Mouse (Mus musculus) hindbrain, embryonic 11.5 days (tissue): ENCODE results near the gene Vwa8. TPM values are rescaled to one million over a fixed set of nuclear protein-coding genes. Genes with fewer than 3 reads are reported as not detected.

Experiments used
- ATAC-seq: fragments of 200-750 bp; cut with Nextera tagmentation; 2 replicates; pipeline ENCODE4 v1.8.0; 2017; ENCODE audit warnings: mild to moderate bottlenecking, moderate TSS enrichment, moderate library complexity; ENCODE audit not compliant: low FRiP score
- DNase-seq: peaks from one replicate; pipeline ENCODE4 v3.0.0-alpha.2; 2015; ENCODE audit warnings: low spot score
- H3K27ac ChIP-seq: fragments of 300-500 bp; sonication (generic); 2 replicates; pipeline ENCODE4 v1.5.1; 2014; ENCODE audit warnings: mild to moderate bottlenecking, low read depth, low read length
- H3K27me3 ChIP-seq: fragments of 300-500 bp; sonication (generic); 2 replicates; pipeline ENCODE4 v1.6.1; 2014; ENCODE audit warnings: mild to moderate bottlenecking, low read length, moderate library complexity, mixed read lengths; ENCODE audit not compliant: control insufficient read depth, insufficient read depth
- H3K36me3 ChIP-seq: fragments of 300-500 bp; sonication (generic); 2 replicates; pipeline ENCODE4 v1.6.1; 2014; ENCODE audit warnings: mild to moderate bottlenecking, low read length, moderate library complexity, mixed read lengths; ENCODE audit not compliant: control insufficient read depth, insufficient read depth
- H3K4me1 ChIP-seq: fragments of 300-500 bp; sonication (generic); replicated peaks from 2 replicates; pipeline ENCODE4 v1.6.1; 2014; ENCODE audit warnings: low read length, mixed read lengths; ENCODE audit not compliant: control insufficient read depth, insufficient read depth
- H3K4me2 ChIP-seq: fragments of 300-500 bp; sonication (generic); replicated peaks from 2 replicates; pipeline ENCODE4 v1.6.1; 2014; ENCODE audit warnings: mild to moderate bottlenecking, low read depth, low read length
- H3K4me3 ChIP-seq: fragments of 300-500 bp; sonication (generic); 2 replicates; pipeline ENCODE4 v1.5.1; 2014; ENCODE audit warnings: low read depth, low read length
- H3K9ac ChIP-seq: fragments of 300-500 bp; sonication (generic); 2 replicates; pipeline ENCODE4 v1.6.1; 2014; ENCODE audit warnings: low read depth, low read length
- H3K9me3 ChIP-seq: fragments of 300-500 bp; sonication (generic); 2 replicates; pipeline ENCODE4 v1.6.1; 2016; ENCODE audit warnings: low read length; ENCODE audit not compliant: control insufficient read depth
- WGBS: fragments of 180-500 bp; shearing (Covaris S2); extraction: QIAGEN DNeasy Blood & Tissue Kit; methylation state at CpG from one replicate; pipeline ENCODE4 v1.1.7; 2014; 5-methylcytosine and 5-hydroxymethylcytosine counted together
- polyA plus RNA-seq: library from polyadenylated mRNA; unstranded; fragments of >200 nt; fragmentation: Nextera tagmentation; extraction: Ambion mirVana; gene quantifications from 2 replicates; pipeline ENCODE4 v1.2.1, GENCODE M21; 2014

The Vwa8 gene
- polyA plus RNA-seq, 1 experiment from 2014 or later: 7.2 TPM

DNA sequence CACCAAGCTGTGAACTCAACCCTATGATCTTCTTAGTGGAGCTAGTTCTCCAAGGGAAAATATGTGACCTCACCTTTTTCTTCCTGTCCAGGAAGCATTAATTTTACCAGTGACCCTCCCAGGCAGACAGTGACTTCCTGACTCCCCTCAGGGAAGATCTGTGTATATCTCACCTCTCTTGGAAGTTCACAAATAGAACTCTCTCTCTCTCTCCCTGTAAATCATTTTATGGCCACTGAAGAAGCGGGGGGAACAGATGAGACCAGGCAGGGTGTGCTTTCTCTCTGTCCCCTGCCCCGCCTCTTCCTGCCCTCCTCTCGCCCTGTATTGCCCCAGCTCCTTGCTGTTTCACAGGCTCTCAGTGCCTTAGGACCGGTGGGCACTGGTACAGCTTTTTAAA is 315.5 kb downstream of the Vwa8 start:
- Histone ChIP-seq H3K36me3 (no peaks in the 10 kb centered on the region), H3K27ac (no peak overlapping the region), H3K4me1 (no peaks in the 10 kb centered on the region), H3K9ac (no peak overlapping the region), H3K9me3 (no peaks in the 10 kb centered on the region), H3K27me3 (no peaks in the 10 kb centered on the region), H3K4me3 (no peak overlapping the region), H3K4me2 (no peak overlapping the region)
- ATAC-seq (no peak), DNase-seq (no peak)
- 90% methylated on average over 4 of the region's 4 CpGs for WGBS

GRCm38 (mm10) chr14:79164925-79165324 is 316.1 kb downstream of the Vwa8 start:
- Histone ChIP-seq H3K36me3 (no peaks in the 10 kb centered on the region), H3K4me3 (no peak overlapping the region), H3K9ac (no peak overlapping the region), H3K27me3 (no peaks in the 10 kb centered on the region), H3K9me3 (no peaks in the 10 kb centered on the region), H3K4me2 (no peak overlapping the region), H3K27ac (no peak overlapping the region), H3K4me1 (no peaks in the 10 kb centered on the region)
- no peak for DNase-seq
- ATAC-seq: no peak
- WGBS: 85% methylated on average over 2 of the region's 2 CpGs

DNA sequence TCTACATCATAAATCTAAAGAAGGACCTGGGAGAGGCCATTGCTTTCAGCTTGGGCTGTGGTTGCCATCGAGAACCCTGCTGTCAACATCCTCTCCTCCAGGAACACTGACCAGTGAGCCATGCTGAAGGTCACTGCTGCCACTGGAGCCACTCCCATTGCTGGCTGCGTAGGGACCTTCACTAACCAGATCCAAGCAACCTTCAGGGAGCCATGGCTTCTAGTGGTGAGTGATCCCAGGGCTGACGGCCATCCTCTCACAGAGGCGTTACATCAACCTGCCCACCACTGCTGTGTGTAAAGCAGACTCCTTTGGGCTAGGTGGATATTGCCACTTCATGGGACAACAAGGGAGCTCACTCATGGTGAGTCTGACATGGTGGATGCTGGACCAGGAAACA is 325.7 kb downstream of the Vwa8 start:
- Histone ChIP-seq H3K36me3 (no peaks in the 10 kb centered on the region), H3K27me3 (no peaks in the 10 kb centered on the region), H3K4me1 (no peaks in the 10 kb centered on the region), H3K4me3 (no peak overlapping the region), H3K4me2 (no peak overlapping the region), H3K9me3 (no peaks in the 10 kb centered on the region), H3K9ac (no peak overlapping the region), H3K27ac (no peak overlapping the region)
- 94% methylated on average over 4 of the region's 4 CpGs for WGBS
- DNase-seq: no peak
- ATAC-seq: no peak

DNA sequence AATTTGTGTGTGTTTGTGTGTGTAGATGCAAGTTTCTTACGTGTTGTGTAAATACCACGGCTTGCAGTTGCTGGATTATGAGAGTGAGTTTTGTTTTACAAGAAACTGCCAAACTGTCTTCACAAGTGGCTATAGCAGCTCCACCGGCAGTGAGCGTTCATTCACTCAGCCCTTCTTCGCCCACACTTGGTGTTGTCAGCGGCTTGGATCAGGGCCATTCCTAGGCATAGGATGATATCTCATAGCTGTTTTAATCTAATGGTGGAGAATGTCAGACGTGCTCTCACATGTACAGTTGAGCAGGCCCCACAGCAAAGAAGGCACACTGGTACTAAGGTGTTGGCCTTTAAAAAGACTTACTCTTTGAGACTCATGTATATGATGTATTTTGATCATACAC is 328.9 kb downstream of the Vwa8 start:
- no peak overlapping the region for H3K4me2 ChIP-seq
- H3K36me3 ChIP-seq: no peaks in the 10 kb centered on the region
- no peaks in the 10 kb centered on the region for H3K27me3 ChIP-seq
- no peak overlapping the region for H3K4me3 ChIP-seq
- no peaks in the 10 kb centered on the region for H3K9me3 ChIP-seq
- no peak overlapping the region for H3K27ac ChIP-seq
- H3K9ac ChIP-seq: no peak overlapping the region
- WGBS: 94% methylated on average over 7 of the region's 7 CpGs
- no peaks in the 10 kb centered on the region for H3K4me1 ChIP-seq
- DNase-seq: no peak
- ATAC-seq: no peak

DNA sequence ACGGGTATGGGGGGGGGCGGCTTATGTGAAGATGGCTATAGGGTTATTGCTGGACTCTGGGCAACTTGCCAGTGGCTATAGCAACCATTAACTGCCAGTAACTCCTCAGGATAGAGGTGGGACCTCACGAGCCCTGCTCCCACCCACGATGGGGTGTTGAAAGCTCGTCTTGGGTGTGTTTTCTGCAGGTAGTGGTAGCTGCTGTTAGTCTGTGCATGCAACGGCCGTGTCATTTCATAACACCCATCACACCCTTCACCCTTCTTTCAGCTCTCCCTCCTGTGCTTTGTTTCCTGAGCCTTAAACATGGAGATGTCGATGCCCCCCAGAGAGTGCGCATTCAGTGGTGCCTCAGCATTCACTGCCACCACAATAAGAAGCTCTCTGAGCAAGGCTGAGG is 329.4 kb downstream of the Vwa8 start:
- Histone ChIP-seq H3K4me2 (no peak overlapping the region), H3K36me3 (no peaks in the 10 kb centered on the region), H3K27ac (no peak overlapping the region), H3K9me3 (no peaks in the 10 kb centered on the region), H3K27me3 (no peaks in the 10 kb centered on the region), H3K9ac (no peak overlapping the region), H3K4me3 (no peak overlapping the region), H3K4me1 (no peaks in the 10 kb centered on the region)
- WGBS: 89% methylated on average over 9 of the region's 9 CpGs
- no peak for DNase-seq
- no peak for ATAC-seq

GRCm38 (mm10) chr14:79180078-79180730 is 331.4 kb downstream of the Vwa8 start:
- no peak; the same call in 1 of the 2 replicates for ATAC-seq
- Histone ChIP-seq H3K4me1 (no peaks in the 10 kb centered on the region), H3K27me3 (no peaks in the 10 kb centered on the region), H3K4me2 (no peak overlapping the region), H3K9me3 (no peaks in the 10 kb centered on the region), H3K9ac (no peak overlapping the region), H3K4me3 (no peak overlapping the region), H3K27ac (no peak overlapping the region), H3K36me3 (no peaks in the 10 kb centered on the region)
- no peak for DNase-seq
- 67% methylated on average over 12 of the region's 12 CpGs for WGBS

DNA sequence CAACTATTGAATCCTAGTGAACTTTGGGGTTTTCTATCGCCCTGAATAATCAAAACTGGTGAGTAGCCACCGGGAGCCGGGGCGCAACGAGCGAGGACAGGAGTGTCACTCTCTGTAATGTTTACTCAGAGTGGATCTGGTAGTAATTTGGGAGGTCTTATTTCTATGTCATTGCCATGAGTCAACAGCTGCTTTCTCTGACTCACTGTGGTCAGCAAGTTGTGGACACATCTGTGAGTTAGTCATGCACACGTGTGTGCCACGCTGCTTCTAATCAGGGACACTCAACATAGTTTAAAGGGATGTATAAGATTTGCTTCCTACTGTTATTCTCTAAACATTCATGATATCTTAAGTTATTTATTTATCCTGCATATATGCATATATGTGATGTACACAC is 332.9 kb downstream of the Vwa8 start:
- Histone ChIP-seq H3K27me3 (no peaks in the 10 kb centered on the region), H3K4me1 (no peaks in the 10 kb centered on the region), H3K4me3 (no peak overlapping the region), H3K4me2 (no peak overlapping the region), H3K9me3 (no peaks in the 10 kb centered on the region), H3K36me3 (no peaks in the 10 kb centered on the region), H3K9ac (no peak overlapping the region), H3K27ac (no peak overlapping the region)
- DNase-seq (no peak), ATAC-seq (no peak)
- 83% methylated on average over 8 of the region's 8 CpGs for WGBS

DNA sequence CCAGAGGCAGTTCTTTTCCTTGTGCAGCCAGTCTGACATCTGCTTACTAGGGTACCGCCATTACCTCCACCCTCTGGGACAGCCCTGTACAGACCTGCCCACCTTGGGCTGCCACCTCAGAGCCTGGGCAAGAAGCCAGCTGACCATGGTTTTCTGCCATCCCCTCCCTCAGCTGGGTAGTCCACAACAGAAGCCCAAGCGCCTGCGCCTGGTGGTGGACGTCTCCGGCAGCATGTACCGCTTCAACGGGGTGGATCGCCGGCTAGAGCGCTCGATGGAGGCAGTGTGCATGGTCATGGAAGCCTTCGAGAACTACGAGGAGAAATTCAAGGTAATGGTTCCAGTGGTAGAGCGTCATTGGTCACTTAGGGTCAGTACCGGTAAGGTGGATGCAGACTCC is 333.9 kb downstream of the Vwa8 start:
- Histone ChIP-seq H3K27me3 (no peaks in the 10 kb centered on the region), H3K36me3 (no peaks in the 10 kb centered on the region), H3K9me3 (no peaks in the 10 kb centered on the region), H3K4me2 (no peak overlapping the region), H3K9ac (no peak overlapping the region), H3K27ac (no peak overlapping the region), H3K4me3 (no peak overlapping the region), H3K4me1 (no peaks in the 10 kb centered on the region)
- ATAC-seq (no peak), DNase-seq (no peak)
- 96% methylated on average over 15 of the region's 15 CpGs for WGBS

DNA sequence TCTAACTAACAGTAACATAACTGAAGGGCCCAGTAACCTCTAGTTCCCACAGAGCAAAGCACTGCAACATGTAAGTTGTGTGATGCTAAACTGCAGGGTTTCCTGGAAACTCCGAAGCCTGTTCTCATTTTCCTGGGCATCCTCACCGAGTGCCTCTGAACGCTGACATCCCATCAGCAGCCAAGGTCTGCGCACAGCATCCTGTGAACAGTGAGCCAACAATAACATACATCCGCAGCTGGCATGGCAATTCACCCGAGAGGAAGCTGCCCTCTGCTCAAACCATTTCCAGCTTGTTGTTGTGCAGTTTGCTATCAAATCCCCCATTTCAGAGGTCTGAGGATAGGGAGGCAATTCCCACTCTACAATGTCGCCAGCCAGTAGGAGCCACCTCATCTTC is 334.4 kb downstream of the Vwa8 start:
- H3K27ac ChIP-seq: no peak overlapping the region
- H3K4me2 ChIP-seq: no peak overlapping the region
- 92% methylated on average over 7 of the region's 7 CpGs for WGBS
- no peaks in the 10 kb centered on the region for H3K4me1 ChIP-seq
- H3K27me3 ChIP-seq: no peaks in the 10 kb centered on the region
- DNase-seq: no peak
- no peak for ATAC-seq
- H3K9ac ChIP-seq: no peak overlapping the region
- H3K4me3 ChIP-seq: no peak overlapping the region
- H3K9me3 ChIP-seq: no peaks in the 10 kb centered on the region
- H3K36me3 ChIP-seq: no peaks in the 10 kb centered on the region
